Mouse (Mus musculus): ENCODE results near the gene Cacng1.

DNA sequence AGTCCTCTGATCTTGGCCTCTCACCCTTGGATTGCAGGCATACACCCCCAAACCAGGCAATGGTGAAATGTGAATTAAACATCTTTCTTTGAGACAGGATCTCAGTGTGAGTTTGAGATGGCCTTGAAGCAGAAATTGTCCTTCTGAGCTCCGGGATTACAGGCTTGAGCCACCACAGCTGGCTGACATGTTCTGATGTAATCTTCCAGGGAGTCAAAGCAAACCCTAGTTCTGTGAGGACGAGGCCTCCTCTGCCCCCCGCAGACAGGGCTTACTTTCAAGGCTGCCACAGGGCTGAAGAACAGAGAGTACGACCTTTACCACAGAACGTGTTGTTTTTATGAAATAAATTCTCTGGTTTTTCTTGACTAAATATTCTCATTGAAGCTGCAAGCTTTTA lies 42.3 kb downstream of the Cacng1 start:
- TF ChIP-seq POLR2A (IDR thresholded peaks at IDR 0.05; ENCODE audit: insufficient read depth, low read depth, low read length) (no peak), EP300 (IDR thresholded peaks at IDR 0.05; ENCODE audit: insufficient read depth, low read depth, low read length) (no peak)
